Mouse (Mus musculus) thymus, postnatal 36 days (tissue): ENCODE results near the gene Mto1.

Experiments used
- DNase-seq, 2 experiments: peaks; one replicate each; pipeline ENCODE4 v3.0.0; 2022; ENCODE audit warnings: mixed read lengths in 2 of 2

Mto1 gene

GRCm38 (mm10) chr9:78447973-78448873 lies at the start of gene Mto1, which contains the start of gene Gm17324:
TSS of gene Mto1 (plus strand) at chr9:78448208.
TSS of gene Gm17324 (minus strand) at chr9:78448786.
- peak; percentile 90 for DNase-seq

DNA sequence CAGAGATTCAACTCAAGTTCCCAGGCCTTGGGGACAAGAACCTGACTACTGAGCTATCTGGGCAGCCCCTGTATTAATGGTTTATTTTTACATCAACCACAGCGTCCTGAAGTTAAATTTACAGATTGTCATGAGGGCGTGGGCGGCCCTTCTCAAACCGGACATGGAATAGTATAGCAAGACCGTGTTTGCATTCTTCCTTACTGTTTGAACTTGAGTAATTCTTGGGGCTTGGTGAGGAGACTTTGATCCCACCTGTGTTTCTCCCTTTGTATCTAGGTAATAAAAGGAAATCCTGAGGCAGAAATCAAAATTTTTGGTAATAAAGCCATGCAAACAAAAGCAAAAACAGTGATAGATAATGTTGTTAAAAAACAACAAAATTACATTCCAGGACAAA lies 47.4 kb upstream of the Mto1 start:
- no peak for DNase-seq

- DNase-seq = no peak
Observed at GRCm38 (mm10) chr9:78401596-78401995, 46.4 kb upstream of the Mto1 start.

- DNase-seq = peak; percentile 19 to 28
Observed at GRCm38 (mm10) chr9:78427362-78427781, 20.6 kb upstream of the Mto1 start.

- DNase-seq = no peak
Observed at GRCm38 (mm10) chr9:78428185-78428584, 19.8 kb upstream of the Mto1 start.

DNA sequence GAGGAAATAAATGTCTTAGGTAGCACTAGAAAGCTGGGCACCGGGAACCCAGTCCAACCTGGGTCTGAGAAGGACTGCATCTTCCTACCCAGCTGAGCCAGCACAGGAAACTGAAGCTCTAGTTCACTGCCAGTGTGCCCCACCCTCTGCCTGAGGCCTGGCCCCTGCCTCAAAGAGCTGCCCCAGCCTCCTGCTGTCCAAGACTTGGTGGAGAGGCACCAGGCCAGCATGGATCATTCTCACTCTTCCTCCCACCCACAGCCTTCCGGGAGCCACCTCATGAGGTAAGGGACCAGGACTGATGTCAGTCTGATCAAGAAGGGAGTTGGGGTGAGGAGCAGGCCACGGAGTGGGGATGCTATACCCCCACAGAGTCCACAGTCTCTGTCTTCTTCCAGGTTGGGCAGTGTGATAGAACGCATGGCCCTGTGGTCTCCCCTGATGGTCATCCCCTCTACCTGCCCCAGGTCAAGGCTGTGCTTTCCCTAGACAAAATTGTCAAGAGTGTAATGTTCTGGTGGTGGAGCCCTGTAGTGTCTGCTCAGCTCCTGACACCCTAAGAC lies 19.1 kb upstream of the Mto1 start:
- DNase-seq = no peak

DNA sequence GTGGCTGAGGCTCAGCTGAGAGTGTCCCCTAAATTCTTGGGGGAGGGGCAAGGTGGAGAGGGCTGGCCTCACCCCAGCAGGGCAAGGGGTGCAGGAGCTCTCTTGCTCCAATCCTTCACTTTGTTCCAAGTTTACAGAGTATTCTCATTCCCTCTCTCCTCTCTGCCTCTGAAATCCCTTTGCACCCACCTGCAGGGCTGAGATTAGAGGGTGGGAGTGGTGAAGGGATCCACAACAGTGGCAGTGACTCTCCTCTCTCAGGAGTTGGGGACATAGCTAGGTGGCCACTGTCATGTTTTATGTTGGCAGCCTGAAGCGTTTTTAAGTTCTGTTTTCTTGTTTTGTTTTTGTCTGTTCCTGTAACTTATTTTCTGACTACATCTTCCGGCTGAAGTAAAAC lies 18.5 kb upstream of the Mto1 start:
- no peak for DNase-seq

DNA sequence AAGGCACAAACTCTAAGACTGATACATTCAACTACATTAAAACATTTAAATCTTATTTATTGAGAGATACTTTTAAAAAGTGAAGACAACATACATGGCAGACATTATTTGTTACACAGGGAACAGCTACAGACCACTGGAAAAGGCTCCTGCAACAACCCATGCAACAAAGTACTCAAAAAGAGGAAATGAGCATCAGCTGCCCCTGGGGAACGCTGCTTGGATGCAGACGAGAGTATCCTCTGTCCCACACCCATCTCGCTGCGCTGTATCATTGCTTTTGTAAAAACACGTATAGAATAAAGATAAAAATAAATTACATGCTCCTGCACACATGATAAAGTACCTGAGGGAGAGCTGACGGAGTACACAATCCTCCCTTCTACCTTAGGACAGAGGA lies 17.5 kb upstream of the Mto1 start:
- DNase-seq = no peak

GRCm38 (mm10) chr9:78432471-78432870 lies 15.5 kb upstream of the Mto1 start:
- DNase-seq = no peak

DNA sequence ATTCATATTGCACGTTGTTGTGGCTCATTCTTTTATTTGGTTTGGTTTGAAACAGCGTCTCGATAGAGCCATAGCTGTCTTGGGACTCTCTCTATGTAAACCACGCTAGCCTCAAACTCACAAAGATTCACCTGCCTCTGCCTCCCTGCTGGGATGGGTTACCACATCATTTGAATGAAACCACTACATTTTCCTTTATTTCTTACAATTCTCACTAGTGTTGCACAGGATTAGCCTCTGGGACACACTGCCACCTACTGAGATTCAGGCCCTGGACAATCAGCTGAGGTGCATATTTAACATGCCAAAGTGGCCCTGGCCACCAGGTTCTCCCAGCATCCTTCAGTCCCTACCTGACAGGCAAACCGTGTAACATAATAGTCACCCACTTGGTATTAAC lies 8.6 kb upstream of the Mto1 start:
- DNase-seq = no peak

DNA sequence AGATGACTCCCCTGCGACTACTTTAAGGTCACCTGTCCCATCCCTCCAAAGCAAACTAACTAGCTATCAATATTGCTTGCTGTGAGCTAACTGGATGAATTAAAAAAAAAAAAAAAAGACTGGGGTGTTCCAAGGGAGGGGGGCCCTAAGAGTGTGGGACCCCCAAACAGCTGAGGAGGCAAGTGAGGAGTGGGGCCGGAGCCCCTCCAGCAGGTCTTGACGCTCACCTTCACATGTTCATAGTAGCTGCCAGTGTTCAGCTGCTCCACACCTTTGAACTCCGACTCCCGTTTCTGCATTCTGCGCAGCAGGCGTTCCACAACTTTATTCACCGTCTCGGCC lies 5.8 kb upstream of the Mto1 start:
- no peak for DNase-seq

DNA sequence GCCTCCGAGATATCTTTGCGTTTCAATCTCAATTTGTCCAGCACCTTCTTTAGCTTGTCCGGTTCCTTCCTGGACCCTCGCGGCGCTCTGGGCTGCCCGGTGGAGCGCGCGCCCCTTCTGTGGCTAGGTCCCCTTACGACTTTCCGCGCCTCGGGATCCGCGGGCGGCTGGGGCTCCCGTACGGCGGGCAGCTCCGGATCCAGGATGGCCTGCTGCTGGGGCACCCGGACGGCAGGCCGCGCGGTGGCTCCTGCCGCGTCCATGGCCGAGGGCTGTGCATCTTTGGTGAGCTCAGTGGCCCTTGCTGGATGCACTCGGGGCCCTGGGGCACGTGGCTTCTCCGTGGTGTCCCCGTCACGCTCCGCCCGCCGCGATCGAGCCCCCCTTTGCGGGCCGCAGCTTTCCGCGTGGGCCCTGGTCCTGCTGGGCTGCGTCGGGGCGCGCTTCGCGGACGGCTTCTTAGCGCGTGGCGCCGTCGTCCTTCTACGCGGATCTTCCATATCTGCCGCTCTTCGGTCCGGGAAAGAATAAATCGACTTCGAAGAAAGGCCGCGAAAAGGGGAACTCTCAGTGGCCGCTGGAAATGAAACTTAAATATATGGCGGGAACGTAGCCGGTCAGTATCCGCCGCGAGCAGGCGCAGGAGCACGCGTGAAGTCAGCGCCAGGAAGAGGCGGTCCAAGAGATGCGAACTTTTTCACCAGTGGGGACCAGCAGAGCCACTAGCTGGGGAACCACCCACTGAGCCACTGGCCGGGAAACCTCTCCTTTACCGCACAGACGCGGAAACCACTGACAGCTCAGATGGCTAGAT lies 5.2 kb upstream of the Mto1 start, which contains the start of gene Cgas:
Gene Cgas, minus strand, starts transcription at position 659 of the 814 bp plus-strand sequence.
- DNase-seq = peak; percentile 34 to 53

GRCm38 (mm10) chr9:78447606-78447972 lies 419 bp upstream of the Mto1 start:
- DNase-seq = no peak

GRCm38 (mm10) chr9:78450404-78450803 lies 2.4 kb downstream of the Mto1 start:
- no peak for DNase-seq

GRCm38 (mm10) chr9:78451382-78451781 lies 3.4 kb downstream of the Mto1 start:
- DNase-seq = peak; percentile 17 to 48

DNA sequence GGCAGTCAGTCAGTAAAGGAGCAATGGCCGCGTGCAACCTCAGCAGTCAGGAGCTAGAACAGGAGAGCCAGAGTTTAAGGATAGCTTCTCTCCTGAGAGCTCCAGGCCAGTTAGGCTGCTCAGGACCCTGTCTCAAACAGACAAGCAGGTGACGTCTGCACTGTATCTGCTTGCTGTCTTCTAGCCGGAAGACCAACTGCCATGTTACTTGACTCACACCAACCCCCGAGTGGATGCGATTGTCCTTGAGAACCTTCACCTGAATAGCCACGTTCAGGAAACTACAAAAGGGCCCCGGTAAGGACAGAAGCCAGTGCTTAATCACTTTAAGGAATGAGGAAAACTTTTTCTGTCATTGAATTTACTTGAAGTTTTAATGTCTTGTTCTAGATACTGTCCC lies 9.0 kb downstream of the Mto1 start:
- no peak for DNase-seq

DNA sequence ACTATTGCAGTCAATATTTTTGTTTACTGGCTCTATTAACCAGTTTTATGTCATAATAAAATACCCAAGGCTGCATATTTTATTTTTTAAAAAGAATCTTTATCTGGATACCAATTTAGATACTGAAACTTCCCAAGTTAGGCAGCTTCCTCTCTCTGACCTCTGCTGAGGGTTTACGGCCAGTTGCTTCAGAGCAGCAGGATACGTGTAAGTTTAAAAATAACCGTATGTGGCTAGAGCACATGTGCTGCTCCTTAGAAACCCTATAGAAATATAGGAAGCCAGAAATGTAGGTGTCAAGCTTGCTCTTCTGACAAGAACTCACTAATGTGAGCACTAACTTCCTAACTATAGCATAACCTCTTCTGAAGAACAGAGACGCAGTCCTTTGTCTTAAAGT lies 15.3 kb downstream of the Mto1 start:
- DNase-seq = no peak

DNA sequence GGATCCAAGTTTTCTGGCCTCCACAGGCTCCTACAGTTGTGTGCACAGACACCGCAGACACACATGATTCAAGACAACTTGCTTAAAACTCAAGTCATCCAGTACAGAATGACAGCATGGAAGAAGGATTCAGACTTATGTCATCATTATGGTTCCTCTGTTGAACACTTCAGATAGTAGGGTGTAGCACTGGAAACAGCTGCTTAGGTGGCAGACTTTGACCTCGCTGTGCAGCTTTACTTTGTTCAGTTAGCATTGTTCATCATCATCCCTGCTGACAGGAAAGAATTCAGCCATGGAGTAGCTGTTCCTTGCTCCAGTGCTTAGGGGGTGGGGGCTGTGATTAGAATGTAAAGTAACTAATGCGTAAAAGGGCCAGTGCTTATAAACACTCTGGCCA lies 17.7 kb downstream of the Mto1 start:
- DNase-seq = no peak

- no peak for DNase-seq
Observed at GRCm38 (mm10) chr9:78473588-78473987, 25.6 kb downstream of the Mto1 start.

DNA sequence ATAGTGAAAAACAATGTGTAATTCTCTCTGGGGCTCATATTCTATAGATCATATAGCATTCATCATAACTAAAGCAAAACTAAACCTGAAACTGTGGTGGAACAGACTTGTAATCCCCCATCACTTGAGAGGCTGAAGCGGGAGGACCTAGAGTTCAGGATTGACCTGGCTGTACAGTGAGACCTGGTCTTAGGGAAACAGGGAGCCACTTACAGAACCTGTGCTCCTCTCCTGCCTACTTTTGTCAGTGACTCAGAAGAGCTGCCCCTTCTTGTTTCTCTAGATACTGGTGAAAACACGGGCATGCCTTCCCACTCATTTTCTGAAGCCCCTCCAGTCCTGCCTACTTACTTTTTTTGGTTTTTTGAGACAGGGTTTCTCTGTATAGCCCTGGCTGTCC lies 26.3 kb downstream of the Mto1 start:
- DNase-seq = no peak

DNA sequence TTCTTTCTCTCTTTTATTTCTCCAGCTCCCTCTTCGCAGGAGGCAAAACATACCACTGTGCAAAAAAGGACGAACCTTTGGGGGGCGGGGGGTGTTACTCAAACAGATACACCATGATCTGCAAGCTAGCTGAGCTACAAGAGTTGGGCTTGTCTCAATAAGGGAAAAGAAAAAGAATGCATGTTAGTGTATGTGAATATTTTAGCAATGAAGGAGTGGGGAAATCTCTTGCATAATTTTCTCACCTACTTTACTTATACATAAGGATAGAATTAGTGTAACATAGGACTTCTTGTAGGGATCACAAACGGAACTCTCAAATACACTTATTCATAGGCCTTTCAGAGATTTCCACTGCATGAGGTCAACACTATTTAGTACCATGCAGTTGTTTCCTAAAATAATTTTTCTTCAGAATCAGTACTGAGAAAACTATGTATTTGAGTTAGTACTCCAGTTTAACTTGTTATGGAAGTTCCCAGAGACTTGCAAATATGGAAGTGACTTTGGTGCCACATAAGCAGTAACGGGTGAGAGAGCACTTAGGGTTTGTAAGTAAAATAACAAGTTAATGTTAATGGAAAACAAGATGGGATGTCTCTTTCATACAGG lies 26.9 kb downstream of the Mto1 start:
- DNase-seq = no peak

DNA sequence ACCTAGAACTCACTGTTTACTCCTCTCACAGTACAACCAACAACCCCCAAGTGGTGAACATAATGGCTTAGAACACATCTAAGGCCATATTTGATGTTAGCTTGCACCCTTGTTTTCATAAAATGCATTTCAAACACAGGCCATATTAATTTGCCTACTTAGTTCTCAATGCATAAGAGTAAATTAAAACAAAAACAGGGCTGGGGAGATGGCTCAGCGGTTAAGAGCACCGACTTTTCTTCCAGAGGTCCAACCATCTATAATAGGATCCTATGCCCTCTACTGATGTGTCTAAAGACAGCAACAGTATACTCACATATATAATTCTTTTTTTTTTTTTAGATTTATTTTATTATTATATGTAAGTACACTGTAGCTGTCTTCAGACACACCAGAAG lies 27.4 kb downstream of the Mto1 start:
- no peak for DNase-seq

DNA sequence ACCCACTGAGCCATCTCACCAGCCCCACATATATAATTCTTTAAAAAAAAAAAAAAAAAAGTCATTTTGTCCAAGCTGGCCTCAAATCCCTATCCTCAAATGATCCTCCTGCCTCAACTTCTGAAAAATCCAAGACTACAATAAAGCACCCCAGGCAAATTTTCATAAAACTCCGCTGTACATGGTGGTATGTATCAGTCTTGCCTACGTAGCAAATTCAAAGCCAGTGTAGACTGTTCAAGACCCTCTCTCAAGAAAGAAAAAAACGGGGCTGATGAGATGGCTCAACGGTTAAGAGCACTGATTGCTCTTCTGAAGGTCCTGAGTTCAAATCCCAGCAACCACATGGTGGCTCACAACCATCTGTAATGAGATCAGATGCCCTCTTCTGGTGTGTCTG lies 27.9 kb downstream of the Mto1 start:
- no peak for DNase-seq
